Mouse (Mus musculus) liver, embryonic 14.5 days (tissue): Measurements from ENCODE around the gene Tomm20.

Source experiments
- CTCF ChIP-seq: IDR thresholded peaks from 2 replicates; pipeline ENCODE4 v1.5.1; 2016; ENCODE audit warnings: antibody characterized with exemption, low read depth, control low read depth
- EP300 ChIP-seq: IDR thresholded peaks from 2 replicates; pipeline ENCODE4 v1.6.1; 2016; ENCODE audit warnings: antibody characterized with exemption, low read depth

DNA sequence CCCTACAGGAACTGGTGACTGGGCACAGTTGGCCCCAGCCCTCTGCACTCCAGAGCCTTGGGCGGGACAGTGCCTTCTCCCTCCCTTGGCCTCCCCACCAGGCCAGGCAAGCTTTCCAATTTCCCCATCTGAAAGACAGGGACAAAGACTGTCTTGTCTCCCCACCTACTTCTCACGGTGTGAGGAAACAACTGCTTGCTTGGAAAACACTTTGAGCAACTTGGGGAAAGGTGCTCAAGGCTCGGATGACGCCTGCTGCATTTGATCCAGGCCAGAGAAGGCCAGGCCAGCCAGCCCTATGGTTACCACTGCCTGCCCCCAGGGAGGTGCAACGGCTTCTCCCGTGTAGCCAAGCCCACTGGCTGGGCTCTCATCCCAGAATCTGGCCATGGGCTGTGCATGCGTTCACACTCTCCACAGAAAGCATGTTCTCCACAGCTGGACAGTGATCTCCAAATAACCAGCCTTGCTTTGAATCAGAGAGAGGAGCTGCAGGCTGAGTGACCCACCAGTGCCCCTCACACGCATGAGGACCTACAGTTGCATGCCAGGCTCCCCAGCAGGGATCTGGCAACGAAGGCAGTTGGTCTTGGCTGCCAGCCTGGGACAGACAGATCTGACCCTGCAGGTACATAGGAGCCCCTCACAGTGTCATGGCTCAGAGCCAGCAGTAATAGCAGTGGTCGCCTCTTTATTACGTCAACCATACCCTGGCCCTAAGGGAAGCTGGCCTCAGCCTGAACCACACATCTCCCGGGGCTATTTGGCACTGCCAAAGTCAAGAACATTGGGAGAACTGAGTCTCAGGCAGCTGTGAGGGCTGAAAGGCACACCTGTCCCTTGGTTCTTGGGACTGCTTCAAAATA is 32.2 kb downstream of the Tomm20 start:
- TF ChIP-seq CTCF (no peak), EP300 (no peak)
